Mouse (Mus musculus) heart, adult 2 months (tissue): ENCODE results near the gene Fam240b.

Experiments
- EP300 ChIP-seq: fragments of 200-500 bp; IDR thresholded peaks from 2 replicates; pipeline ENCODE4 v1.6.1; 2011; ENCODE audit warnings: low read depth, low read length, control low read depth; ENCODE audit not compliant: insufficient read depth
- POLR2A ChIP-seq: fragments of 200-500 bp; IDR thresholded peaks from 2 replicates; pipeline ENCODE4 v1.6.1; 2011; ENCODE audit warnings: mild to moderate bottlenecking, low read depth, low read length, control low read depth; ENCODE audit not compliant: insufficient read depth

GRCm38 (mm10) chr13:64467886-64468285 is 29.7 kb downstream of the Fam240b start:
- TF ChIP-seq EP300 (no peak), POLR2A (no peak)
